Comparison of ENCODE assay signal across 8 mouse cellular contexts in genomic region chr9:67049086-67049824, GRCm38 (mm10). TPM values are rescaled to one million over a fixed set of nuclear protein-coding genes. Genes with fewer than 3 reads are reported as not detected.
DNase-seq lines count a peak whose midpoint lies in the region; ATAC-seq and TF ChIP-seq lines count a peak whose summit lies in the region.

Gene Tpm1, minus strand, starts transcription at chr9:67049406.

- DNase-seq in 3134 (ENCODE audit: extremely low read depth, insufficient read length, low spot score): peak; percentile 98
- DNase-seq in adrenal gland, adult 8-10 months: no peak
- peak; percentile 88 to 92 for DNase-seq in heart, adult 2 months
- DNase-seq in kidney, adult 18-20 months: peak; percentile 65

- no peaks in the 10 kb centered on the region for H3K9me3 ChIP-seq in embryonic facial prominence, embryonic 13.5 days
- no peaks in the 10 kb centered on the region for H3K9me3 ChIP-seq in limb, embryonic 13.5 days
- H3K9me3 ChIP-seq in midbrain, embryonic 13.5 days: no peaks in the 10 kb centered on the region
- no peaks in the 10 kb centered on the region for H3K9me3 ChIP-seq in stomach, embryonic 14.5 days (ENCODE audit: control insufficient read depth, low read depth, low read length)

- peak within 1 kb of the TSS; percentile 93 for H3K27ac ChIP-seq in embryonic facial prominence, embryonic 13.5 days
- H3K27ac ChIP-seq in heart, adult 2 months: peak within 1 kb of the TSS; percentile 96
- peak within 1 kb of the TSS; percentile 84 for H3K27ac ChIP-seq in limb, embryonic 13.5 days
- no peak within 1 kb of the TSS for H3K27ac ChIP-seq in midbrain, embryonic 13.5 days
- H3K27ac ChIP-seq in stomach, embryonic 14.5 days (ENCODE audit: low read length): peak within 1 kb of the TSS; percentile 96

- H3K79me2 ChIP-seq in heart, adult 2 months (replicated peaks; ENCODE audit: control insufficient read depth, insufficient read depth, low read length): 0 out of 2 replicates have a peak, but pooled peaks cover 2% of the 10 kb centered on the region

- peak within 1 kb of the TSS; percentile 92 for H3K4me2 ChIP-seq in embryonic facial prominence, embryonic 13.5 days
- peak within 1 kb of the TSS; percentile 86 for H3K4me2 ChIP-seq in limb, embryonic 13.5 days (replicated peaks)
- H3K4me2 ChIP-seq in midbrain, embryonic 13.5 days (replicated peaks): peak within 1 kb of the TSS; percentile 91
- peak within 1 kb of the TSS; percentile 93 for H3K4me2 ChIP-seq in stomach, embryonic 14.5 days (replicated peaks; ENCODE audit: low read depth, low read length)

- peak; percentile 94 for TF ChIP-seq POLR2A in heart, adult 2 months (IDR thresholded peaks at IDR 0.05; ENCODE audit: insufficient read depth, low read depth, low read length)

- peak; percentile 38 for TF ChIP-seq CTCF in heart, adult 2 months (IDR thresholded peaks at IDR 0.05)

- peak; percentile 79 for ATAC-seq in embryonic facial prominence, embryonic 13.5 days (ENCODE audit: insufficient number of reproducible peaks, insufficient read depth, low FRiP score, low TSS enrichment, low read depth)
- peak; percentile 80 for ATAC-seq in limb, embryonic 13.5 days (ENCODE audit: low FRiP score, low read depth)
- ATAC-seq in midbrain, embryonic 13.5 days: peak; percentile 62
- ATAC-seq in stomach, embryonic 14.5 days (ENCODE audit: insufficient number of reproducible peaks, insufficient read depth, low FRiP score, low read depth): peak; percentile 86

- peak; percentile 67 for TF ChIP-seq EP300 in heart, adult 2 months (IDR thresholded peaks at IDR 0.05; ENCODE audit: insufficient read depth, low read depth, low read length)

- 0 out of 2 replicates have a peak, but pooled peaks cover 3% of the 10 kb centered on the region for H3K27me3 ChIP-seq in embryonic facial prominence, embryonic 13.5 days
- peaks cover 2% of the 10 kb centered on the region; the same call in 1 of the 2 replicates for H3K27me3 ChIP-seq in heart, adult 2 months (ENCODE audit: control insufficient read depth, insufficient read depth, low read length)
- H3K27me3 ChIP-seq in limb, embryonic 13.5 days: peaks cover 31% of the 10 kb centered on the region
- H3K27me3 ChIP-seq in midbrain, embryonic 13.5 days: peaks cover 72% of the 10 kb centered on the region
- H3K27me3 ChIP-seq in stomach, embryonic 14.5 days (ENCODE audit: control insufficient read depth, insufficient read depth, low read length): no peaks in the 10 kb centered on the region

- H3K4me3 ChIP-seq in embryonic facial prominence, embryonic 13.5 days: peak within 1 kb of the TSS; percentile 75
- peak within 1 kb of the TSS; percentile 86 for H3K4me3 ChIP-seq in heart, adult 2 months
- H3K4me3 ChIP-seq in limb, embryonic 13.5 days: peak within 1 kb of the TSS; percentile 78
- H3K4me3 ChIP-seq in midbrain, embryonic 13.5 days (replicated peaks): peak within 1 kb of the TSS; percentile 52
- peak within 1 kb of the TSS; percentile 66 for H3K4me3 ChIP-seq in stomach, embryonic 14.5 days (ENCODE audit: low read depth, low read length)

- H3K9ac ChIP-seq in embryonic facial prominence, embryonic 13.5 days: peak within 1 kb of the TSS; percentile 95
- peak within 1 kb of the TSS; percentile 97 for H3K9ac ChIP-seq in heart, adult 2 months (ENCODE audit: low read depth, low read length)
- H3K9ac ChIP-seq in limb, embryonic 13.5 days: peak within 1 kb of the TSS; percentile 93
- H3K9ac ChIP-seq in midbrain, embryonic 13.5 days (replicated peaks): peak within 1 kb of the TSS; percentile 71
- H3K9ac ChIP-seq in stomach, embryonic 14.5 days (replicated peaks; ENCODE audit: low read depth, low read length): peak within 1 kb of the TSS; percentile 92

- peaks cover 49% of the 10 kb centered on the region for H3K4me1 ChIP-seq in embryonic facial prominence, embryonic 13.5 days
- H3K4me1 ChIP-seq in heart, adult 2 months (ENCODE audit: control insufficient read depth, insufficient read depth, low read length): no peaks in the 10 kb centered on the region
- H3K4me1 ChIP-seq in limb, embryonic 13.5 days: peaks cover 42% of the 10 kb centered on the region
- H3K4me1 ChIP-seq in midbrain, embryonic 13.5 days (replicated peaks): peaks cover 29% of the 10 kb centered on the region
- H3K4me1 ChIP-seq in stomach, embryonic 14.5 days (ENCODE audit: control insufficient read depth, insufficient read depth, low read length): peaks cover 25% of the 10 kb centered on the region; the same call in 1 of the 2 replicates

- intact Hi-C loops in heart, adult 2 months (cut with DNase I): loop anchor here (2.0 kb wide), 1 partner anchor 108 kb away; no protein-coding TSS in a partner anchor

- 2% methylated on average over 51 of the region's 51 CpGs for WGBS in embryonic facial prominence, embryonic 13.5 days
- WGBS in heart, adult 2 months: 2% methylated on average over 51 of the region's 51 CpGs
- WGBS in limb, embryonic 13.5 days: under 1% methylated on average over 51 of the region's 51 CpGs
- whole genome bisulfite sequencing in midbrain, embryonic 13.5 days: under 1% methylated on average over 51 of the region's 51 CpGs
- under 1% methylated on average over 50 of the region's 51 CpGs for WGBS in stomach, embryonic 14.5 days

- H3K36me3 ChIP-seq in embryonic facial prominence, embryonic 13.5 days: peaks cover 3% of the 10 kb centered on the region; the same call in 1 of the 2 replicates
- peaks cover 5% of the 10 kb centered on the region for H3K36me3 ChIP-seq in heart, adult 2 months (ENCODE audit: control insufficient read depth, insufficient read depth, low read length)
- H3K36me3 ChIP-seq in limb, embryonic 13.5 days: no peaks in the 10 kb centered on the region
- H3K36me3 ChIP-seq in midbrain, embryonic 13.5 days: no peaks in the 10 kb centered on the region
- peaks cover 9% of the 10 kb centered on the region; the same call in 1 of the 2 replicates for H3K36me3 ChIP-seq in stomach, embryonic 14.5 days (ENCODE audit: control insufficient read depth, insufficient read depth, low read length)

RNA-seq across cellular contexts. Expression of gene Tpm1, which starts in this region (rescaled TPM):
- 100 to 1,000 TPM; 153 to 277 (median 212) TPM for total RNA-seq in adrenal gland, adult 8-10 months (2022)
- 818 and 902 TPM in 2 replicates for polyA plus RNA-seq in embryonic facial prominence, embryonic 13.5 days (2015; fragmentation: Nextera tagmentation; extraction: Ambion mirVana)
- total RNA-seq in heart, adult 2 months (2021): over 10,000 TPM in 1 of 2 experiments, 1,000 to 10,000 TPM in 1; 9,950 to 10,380 TPM
- polyA plus RNA-seq in heart, adult 2 months (2012; rRNA removed): 5,659 and 10,700 TPM in 2 replicates
- polyA plus RNA-seq in limb, embryonic 13.5 days (2015; fragmentation: Nextera tagmentation; extraction: Ambion mirVana): 775 and 786 TPM in 2 replicates
- polyA plus RNA-seq in midbrain, embryonic 13.5 days (2015; fragmentation: Nextera tagmentation; extraction: Ambion mirVana): 115 and 118 TPM in 2 replicates
- polyA plus RNA-seq in stomach, embryonic 14.5 days (2014; fragmentation: Nextera tagmentation; extraction: Ambion mirVana): 1,242 and 1,294 TPM in 2 replicates

Comparison
In these comparisons a context has a peak if more than half of its experiments do, and no peak if none do; other contexts are left out.
1. RNA of gene Tpm1 (total RNA-seq): 9,950 to 10,380 TPM in heart, adult 2 months; 153 to 277 TPM in adrenal gland, adult 8-10 months; every median in the first group is over 10 times any median in the second.
2. Peak in every context shown above with its lines, with median percentiles within 50 percentile points of each other: ATAC-seq, H3K4me2 ChIP-seq, H3K4me3 ChIP-seq and H3K9ac ChIP-seq.